In genomic region chr14:27405947-27406346, GRCm38 (mm10) we compare ENCODE assay signal across 23 mouse cellular contexts. TPM values are rescaled to one million over a fixed set of nuclear protein-coding genes. Genes with fewer than 3 reads are reported as not detected.
A peak's percentile ranks its signal among the peaks of the same experiment; 100 is the strongest.
DNase-seq lines count a peak whose midpoint lies in the region; ATAC-seq and TF ChIP-seq lines count a peak whose summit lies in the region.
"Had no signal": no experiment of that assay in that cellular context is flagged by ENCODE, and none has a peak within 500 bp of the region (broad histone marks: within the 10 kb centered on the region; RNA-seq: fewer than 3 reads in every experiment).

No protein-coding gene starts in this region.

- no peak for TF ChIP-seq EP300 in liver, postnatal 0 days (IDR thresholded peaks at IDR 0.05; ENCODE audit: low read depth)

- 80% methylated on average over 2 of the region's 2 CpGs for WGBS in liver, postnatal 0 days (ENCODE audit: insufficient replicate concordance)
- 89% methylated on average over 2 of the region's 2 CpGs for WGBS in liver, embryonic 11.5 days
- WGBS in thymus, adult 2 months = 95% methylated on average over 2 of the region's 2 CpGs

- no peaks in the 10 kb centered on the region for H3K27me3 ChIP-seq in liver, postnatal 0 days (ENCODE audit: insufficient read depth, low read length)
- no peaks in the 10 kb centered on the region for H3K27me3 ChIP-seq in liver, embryonic 11.5 days (replicated peaks; ENCODE audit: control insufficient read depth, insufficient read depth, low read length)
- no peaks in the 10 kb centered on the region for H3K27me3 ChIP-seq in thymus, adult 2 months (ENCODE audit: control insufficient read depth, insufficient read depth, low read length)
- H3K27me3 ChIP-seq in splenic B cell, adult 2 months (ENCODE audit: control insufficient read depth, insufficient read depth, low read length, poor library complexity, severe bottlenecking) = no peaks in the 10 kb centered on the region
- H3K27me3 ChIP-seq: embryonic facial prominence, embryonic 12.5 days; embryonic facial prominence, embryonic 15.5 days; heart, embryonic 13.5 days had no signal

- H3K4me1 ChIP-seq in liver, postnatal 0 days (ENCODE audit: insufficient read depth) = peaks cover 3% of the 10 kb centered on the region
- no peaks in the 10 kb centered on the region for H3K4me1 ChIP-seq in liver, embryonic 11.5 days (replicated peaks; ENCODE audit: control insufficient read depth, insufficient read depth, low read length)
- peaks cover 26% of the 10 kb centered on the region for H3K4me1 ChIP-seq in thymus, adult 2 months (replicated peaks; ENCODE audit: control insufficient read depth, insufficient read depth, low read length)
- H3K4me1 ChIP-seq: embryonic facial prominence, embryonic 12.5 days; embryonic facial prominence, embryonic 15.5 days had no signal

- peaks cover 26% of the 10 kb centered on the region for H3K36me3 ChIP-seq in liver, postnatal 0 days (replicated peaks; ENCODE audit: insufficient read depth, low read length)
- no peaks in the 10 kb centered on the region for H3K36me3 ChIP-seq in liver, embryonic 11.5 days (ENCODE audit: control insufficient read depth, insufficient read depth, low read length)
- H3K36me3 ChIP-seq in thymus, adult 2 months (ENCODE audit: control insufficient read depth, insufficient read depth, low read length) = no peaks in the 10 kb centered on the region; the same call in 1 of the 2 replicates
- H3K36me3 ChIP-seq in splenic B cell, adult 2 months (ENCODE audit: control insufficient read depth, insufficient read depth, low read length, poor library complexity, severe bottlenecking) = peaks cover 7% of the 10 kb centered on the region; the same call in 1 of the 2 replicates
- H3K36me3 ChIP-seq: embryonic facial prominence, embryonic 12.5 days; embryonic facial prominence, embryonic 15.5 days had no signal

- no peak overlapping the region for H3K4me2 ChIP-seq in liver, postnatal 0 days (ENCODE audit: low read depth, low read length)
- no peak overlapping the region for H3K4me2 ChIP-seq in liver, embryonic 11.5 days
- H3K4me2 ChIP-seq: embryonic facial prominence, embryonic 12.5 days; embryonic facial prominence, embryonic 15.5 days; heart, embryonic 13.5 days; hindbrain, embryonic 14.5 days had no signal

- TF ChIP-seq POLR2A in thymus, adult 2 months (IDR thresholded peaks at IDR 0.05; ENCODE audit: control insufficient read depth, extremely low read depth, insufficient read depth, low read length, poor library complexity) = no peak

- no peak for DNase-seq in liver, postnatal 0 days
- DNase-seq in liver, embryonic 11.5 days (ENCODE audit: low spot score) = no peak
- no peak for DNase-seq in thymus, adult 2 months
- DNase-seq in thymus, postnatal 25 days = no peak
- peak; percentile 59 for DNase-seq in splenic B cell, adult 2 months (ENCODE audit: low read depth, low spot score)
- no peak for DNase-seq in ovary, postnatal 14 days (ENCODE audit: low spot score)
- no peak for DNase-seq in layer of hippocampus, adult 2 months (ENCODE audit: low spot score in 2 of 2)
- DNase-seq: adrenal gland, adult 2 months; adrenal gland, postnatal 14 days; cerebellum, adult 18-20 months; cerebellum, adult 9-10 months; cerebellum, postnatal 25 days; forebrain, postnatal 0 days; gastrocnemius, postnatal 10 days; gastrocnemius, postnatal 36 days; heart, postnatal 14 days had no signal

- 0 out of 2 replicates have a peak overlapping the region, but pooled peaks have one; percentile 1 for H3K27ac ChIP-seq in liver, postnatal 0 days (ENCODE audit: low read depth)
- no peak overlapping the region for H3K27ac ChIP-seq in liver, embryonic 11.5 days (ENCODE audit: low read depth, low read length)
- peak overlapping the region; percentile 40; the same call in 1 of the 2 replicates for H3K27ac ChIP-seq in thymus, adult 2 months (ENCODE audit: control insufficient read depth, insufficient read depth, low read length)
- no peak overlapping the region for H3K27ac ChIP-seq in layer of hippocampus, adult 2 months
- H3K27ac ChIP-seq: embryonic facial prominence, embryonic 12.5 days; embryonic facial prominence, embryonic 15.5 days; heart, embryonic 13.5 days; hindbrain, embryonic 14.5 days; hindbrain, postnatal 0 days had no signal

- no peak for ATAC-seq in liver, postnatal 0 days
- ATAC-seq in liver, embryonic 11.5 days (replicated peaks; ENCODE audit: low FRiP score) = no peak
- ATAC-seq in granulocyte monocyte progenitor cell, adult 5-6 weeks (replicated peaks; ENCODE audit: poor library complexity, severe bottlenecking) = 0 out of 2 replicates have a peak, but pooled peaks have one; percentile 3
- ATAC-seq: forebrain, embryonic 14.5 days; forebrain, postnatal 0 days; hindbrain, postnatal 0 days had no signal

- no peak for TF ChIP-seq CTCF in liver, postnatal 0 days (IDR thresholded peaks at IDR 0.05; ENCODE audit: low read depth)
- no peak for TF ChIP-seq CTCF in thymus, adult 2 months (IDR thresholded peaks at IDR 0.05; ENCODE audit: borderline replicate concordance, control insufficient read depth, extremely low read depth, insufficient read depth, low read length, poor library complexity)
- TF ChIP-seq CTCF in layer of hippocampus, adult 2 months (conservative IDR thresholded peaks at IDR 0.05) = no peak

- no peaks in the 10 kb centered on the region for H3K9me3 ChIP-seq in liver, postnatal 0 days (ENCODE audit: low read length)
- H3K9me3 ChIP-seq in liver, embryonic 11.5 days (ENCODE audit: control insufficient read depth, low read length) = no peaks in the 10 kb centered on the region
- H3K9me3 ChIP-seq: embryonic facial prominence, embryonic 12.5 days; embryonic facial prominence, embryonic 15.5 days had no signal

- H3K4me3 ChIP-seq in liver, postnatal 0 days (ENCODE audit: low read depth, low read length) = no peak overlapping the region
- no peak overlapping the region for H3K4me3 ChIP-seq in liver, embryonic 11.5 days (ENCODE audit: low read depth, low read length)
- no peak overlapping the region for H3K4me3 ChIP-seq in thymus, adult 2 months (ENCODE audit: control insufficient read depth, insufficient read depth, low read length)
- H3K4me3 ChIP-seq in layer of hippocampus, adult 2 months = no peak overlapping the region
- H3K4me3 ChIP-seq: embryonic facial prominence, embryonic 12.5 days; embryonic facial prominence, embryonic 15.5 days; heart, embryonic 13.5 days had no signal

- no peak overlapping the region for H3K9ac ChIP-seq in liver, postnatal 0 days (replicated peaks)
- no peak overlapping the region for H3K9ac ChIP-seq in liver, embryonic 11.5 days (ENCODE audit: low read depth, low read length)
- H3K9ac ChIP-seq: embryonic facial prominence, embryonic 12.5 days; embryonic facial prominence, embryonic 15.5 days; forebrain, postnatal 0 days; heart, embryonic 13.5 days; hindbrain, embryonic 14.5 days had no signal

RNA-seq across cellular contexts. Expression of gene Fam208a, which starts 22.7 kb away (rescaled TPM):
- polyA plus RNA-seq in liver, postnatal 0 days (2015; fragmentation: Nextera tagmentation; extraction: Ambion mirVana) = 3.6 and 3.9 TPM in 2 replicates
- polyA plus RNA-seq in liver, embryonic 11.5 days (2014; fragmentation: Nextera tagmentation; extraction: Ambion mirVana) = 11.0 and 11.4 TPM in 2 replicates
- 8.9 and 11.5 TPM in 2 replicates for polyA plus RNA-seq in thymus, adult 2 months (2012; rRNA removed)
- total RNA-seq in granulocyte monocyte progenitor cell, adult 5-6 weeks (2014; fragmentation: Nextera tagmentation) = 28.4 and 32.0 TPM in 2 replicates
- 22.1 and 31.7 TPM in 2 replicates for total RNA-seq in granulocyte monocyte progenitor cell, adult 5-6 weeks (2017)
- total RNA-seq in layer of hippocampus, adult 2 months (2021) = 10 to 100 TPM; 33.5 to 34.8 TPM

Comparison
In these comparisons a context has a peak if more than half of its experiments do, and no peak if none do; other contexts are left out.
1. H3K27ac ChIP-seq: peak in liver, postnatal 0 days (single experiment) and thymus, adult 2 months (single experiment); none in liver, embryonic 11.5 days (single experiment) and layer of hippocampus, adult 2 months (single experiment).